Mouse (Mus musculus) liver, postnatal 0 days (tissue): ENCODE data around the gene Col8a1. TPM values are rescaled to one million over a fixed set of nuclear protein-coding genes. Genes with fewer than 3 reads are reported as not detected.

Source experiments
- ATAC-seq: fragments of 200-750 bp; cut with Nextera tagmentation; 2 replicates; pipeline ENCODE4 v1.8.0; 2017; ENCODE audit warnings: mild to moderate bottlenecking, moderate library complexity
- DNase-seq: peaks from one replicate; pipeline ENCODE4 v3.0.0-alpha.2; 2016
- H3K27ac ChIP-seq: fragments of 300-500 bp; sonication (generic); 2 replicates; pipeline ENCODE4 v1.5.1; 2014; ENCODE audit warnings: antibody characterized with exemption, moderate library complexity, mild to moderate bottlenecking, low read depth
- H3K27me3 ChIP-seq: fragments of 300-500 bp; sonication (generic); 2 replicates; pipeline ENCODE4 v1.6.1; 2014; ENCODE audit warnings: low read length, control low read depth, mixed read lengths; ENCODE audit not compliant: insufficient read depth
- H3K36me3 ChIP-seq: fragments of 300-500 bp; sonication (generic); replicated peaks from 2 replicates; pipeline ENCODE4 v1.6.1; 2014; ENCODE audit warnings: mild to moderate bottlenecking, control low read depth, low read length, moderate library complexity, mixed read lengths; ENCODE audit not compliant: insufficient read depth
- H3K4me1 ChIP-seq: fragments of 300-500 bp; sonication (generic); 2 replicates; pipeline ENCODE4 v1.6.1; 2014; ENCODE audit warnings: antibody characterized with exemption, mild to moderate bottlenecking, control low read depth; ENCODE audit not compliant: insufficient read depth
- H3K4me2 ChIP-seq: fragments of 300-500 bp; sonication (generic); 2 replicates; pipeline ENCODE4 v1.6.1; 2014; ENCODE audit warnings: low read depth, mild to moderate bottlenecking, low read length, moderate library complexity, mixed read lengths
- H3K4me3 ChIP-seq: fragments of 300-500 bp; sonication (generic); 2 replicates; pipeline ENCODE4 v1.5.1; 2014; ENCODE audit warnings: low read depth, low read length
- H3K9ac ChIP-seq: fragments of 300-500 bp; sonication (generic); replicated peaks from 2 replicates; pipeline ENCODE4 v1.6.1; 2014; ENCODE audit warnings: mild to moderate bottlenecking, moderate library complexity
- H3K9me3 ChIP-seq: fragments of 300-500 bp; sonication (generic); 2 replicates; pipeline ENCODE4 v1.6.1; 2016; ENCODE audit warnings: mild to moderate bottlenecking, control low read depth, low read length, mixed read lengths
- CTCF ChIP-seq: sonication (generic); IDR thresholded peaks from 2 replicates; pipeline ENCODE4 v1.5.1; 2016; ENCODE audit warnings: antibody characterized with exemption, low read depth
- EP300 ChIP-seq: IDR thresholded peaks from 2 replicates; pipeline ENCODE4 v1.6.1; 2016; ENCODE audit warnings: antibody characterized with exemption, low read depth, mild to moderate bottlenecking
- WGBS: fragments of 180-500 bp; shearing (Covaris S2); extraction: QIAGEN DNeasy Blood & Tissue Kit; methylation state at CpG from one replicate; pipeline ENCODE4 v1.1.7; 2014; ENCODE audit not compliant: insufficient replicate concordance; 5-methylcytosine and 5-hydroxymethylcytosine counted together
- polyA plus RNA-seq: library from polyadenylated mRNA; unstranded; fragments of >200 nt; fragmentation: Nextera tagmentation; extraction: Ambion mirVana; gene quantifications from 2 replicates; pipeline ENCODE4 v1.2.1, GENCODE M21; 2015

Gene Col8a1
- polyA plus RNA-seq, 1 experiment from 2014 or later = 0.06 TPM

DNA sequence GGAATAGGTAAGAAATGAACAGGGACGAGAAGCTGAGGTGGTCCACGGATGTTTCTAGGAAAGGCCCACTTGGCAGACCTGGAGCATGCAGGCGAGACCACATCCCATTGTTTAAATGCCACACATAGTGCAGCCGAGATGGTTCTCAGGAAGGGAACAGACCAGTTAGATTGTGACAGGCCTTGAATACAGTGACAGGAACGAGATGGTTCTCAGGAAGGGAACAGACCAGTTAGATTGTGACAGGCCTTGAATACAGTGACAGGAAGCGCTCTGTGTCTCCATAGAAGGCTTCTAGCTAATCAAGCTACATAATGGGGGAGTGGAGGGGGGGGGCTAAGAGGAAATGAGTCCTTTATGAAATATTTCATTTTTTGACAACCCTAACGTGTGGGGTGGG is 174.5 kb downstream of the Col8a1 start:
- H3K36me3 ChIP-seq = no peaks in the 10 kb centered on the region; the same call in 1 of the 2 replicates
- H3K9ac ChIP-seq = no peak overlapping the region
- 37% methylated on average over 7 of the region's 7 CpGs for WGBS
- DNase-seq (no peak), ATAC-seq (no peak)
- no peak overlapping the region for H3K27ac ChIP-seq
- H3K4me2 ChIP-seq = no peak overlapping the region
- no peak overlapping the region for H3K4me3 ChIP-seq
- no peaks in the 10 kb centered on the region for H3K27me3 ChIP-seq
- H3K4me1 ChIP-seq = no peaks in the 10 kb centered on the region
- H3K9me3 ChIP-seq = no peaks in the 10 kb centered on the region
- TF ChIP-seq EP300 (no peak), CTCF (no peak)

DNA sequence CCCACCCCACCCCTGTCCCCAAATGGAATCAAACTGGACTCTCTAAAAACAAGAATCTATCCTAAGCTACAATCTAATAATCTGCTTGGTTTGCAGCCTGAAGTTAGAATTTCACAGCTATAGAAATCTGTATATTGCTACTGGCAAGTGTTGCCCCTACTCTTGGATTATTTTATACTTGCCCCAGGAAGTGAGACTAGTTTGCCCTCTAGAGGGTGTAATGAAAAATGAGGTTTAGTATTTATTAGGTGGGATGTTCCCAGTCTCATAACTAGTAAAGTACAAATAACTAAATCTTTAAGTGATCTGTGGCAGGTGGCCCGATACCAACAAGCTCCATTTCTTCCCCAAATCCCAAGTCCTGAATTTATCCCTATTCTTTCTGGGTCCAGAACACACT is 177.0 kb downstream of the Col8a1 start:
- 80% methylated on average over 1 of the region's 1 CpGs for WGBS
- no peaks in the 10 kb centered on the region for H3K9me3 ChIP-seq
- H3K36me3 ChIP-seq = no peaks in the 10 kb centered on the region; the same call in 1 of the 2 replicates
- H3K27ac ChIP-seq = no peak overlapping the region
- no peaks in the 10 kb centered on the region for H3K4me1 ChIP-seq
- H3K9ac ChIP-seq = no peak overlapping the region
- no peak for ATAC-seq
- DNase-seq = no peak
- H3K4me2 ChIP-seq = no peak overlapping the region
- H3K27me3 ChIP-seq = no peaks in the 10 kb centered on the region
- TF ChIP-seq CTCF = peak; percentile 44
- TF ChIP-seq EP300 = no peak
- H3K4me3 ChIP-seq = no peak overlapping the region

DNA sequence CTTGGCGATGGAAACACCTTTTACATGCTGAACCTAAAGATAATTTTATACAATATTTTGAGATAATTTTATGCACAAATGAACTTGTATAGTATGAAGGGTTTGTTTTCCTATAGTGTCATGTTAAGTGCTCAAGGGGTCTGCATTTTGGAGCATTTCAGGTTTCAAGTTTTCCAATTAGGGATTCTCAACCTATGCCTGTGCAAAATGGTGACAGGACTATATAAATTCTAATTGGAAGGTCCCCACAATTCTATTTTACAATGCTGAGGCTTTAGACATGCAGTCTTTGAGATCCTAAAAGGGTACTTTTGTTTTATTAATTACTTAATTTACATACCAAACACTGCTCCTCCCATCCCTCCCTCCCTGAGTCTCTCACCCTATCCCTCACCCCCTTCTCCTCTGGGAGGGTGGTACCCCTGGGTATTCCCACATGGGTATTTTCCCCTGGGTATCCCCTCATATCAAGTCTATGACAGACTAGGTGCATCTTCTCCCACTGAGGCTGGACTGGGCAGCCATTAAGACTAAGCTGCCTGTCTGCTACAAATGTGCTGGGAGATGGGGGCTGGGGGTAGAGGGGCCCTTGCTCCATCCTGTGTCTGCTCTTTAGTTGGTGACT is 178.7 kb downstream of the Col8a1 start:
- DNase-seq = no peak
- Histone ChIP-seq H3K36me3 (no peaks in the 10 kb centered on the region; the same call in 1 of the 2 replicates), H3K9me3 (no peaks in the 10 kb centered on the region), H3K4me2 (no peak overlapping the region), H3K4me1 (no peaks in the 10 kb centered on the region), H3K4me3 (no peak overlapping the region), H3K27me3 (no peaks in the 10 kb centered on the region), H3K27ac (no peak overlapping the region), H3K9ac (no peak overlapping the region)
- 84% methylated on average over 1 of the region's 1 CpGs for WGBS
- ATAC-seq = no peak
- TF ChIP-seq CTCF (no peak), EP300 (no peak)

Other genes starting within 250 kb of the Col8a1 start
- gene Cmss1, start 147.9 kb downstream of the Col8a1 start, polyA plus RNA-seq = 16.7 and 19.1 TPM in 2 replicates